ENCODE assay signal across 1 mouse cellular context in the genomic region with DNA sequence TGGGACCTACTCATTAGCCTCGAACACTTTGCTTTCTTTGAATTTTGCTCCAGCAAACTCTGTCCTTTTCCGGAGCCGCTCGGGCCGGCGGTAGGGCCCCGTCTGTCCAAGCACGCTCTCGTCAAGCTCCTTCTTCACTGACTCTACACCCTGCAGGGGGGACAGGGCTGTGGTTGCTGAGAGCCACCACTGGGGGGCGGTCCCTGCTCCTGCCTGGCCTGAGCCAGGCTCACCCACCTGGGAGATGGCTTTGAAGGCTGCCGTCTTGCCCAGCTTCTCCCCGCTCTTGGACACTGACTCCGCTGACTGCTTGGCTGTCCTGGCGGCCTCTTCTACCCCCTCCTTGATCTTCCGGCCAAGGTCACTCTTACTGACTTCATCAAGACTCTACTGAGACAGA.
TF ChIP-seq lines count a peak whose summit lies in the region.

No protein-coding gene starts in this region.

TF ChIP-seq in CH12.LX, 34 proteins besides CTCF, POLR2A, EP300 and RAD21:
- TF ChIP-seq JUND (conservative IDR thresholded peaks at IDR 0.05; ENCODE audit: low read depth, low read length) (no peak), SMC3 (IDR thresholded peaks at IDR 0.05; ENCODE audit: low read depth, low read length) (peak; percentile 32)
